Mouse (Mus musculus) MEL (cell line): ENCODE results near the gene Ankrd28. TPM values are rescaled to one million over a fixed set of nuclear protein-coding genes. Genes with fewer than 3 reads are reported as not detected.

Source experiments
- DNase-seq: peaks from one replicate; pipeline ENCODE4 v3.0.0; 2011; ENCODE audit warnings: low read depth, low spot score
- H3K27ac ChIP-seq: 2 replicates; pipeline ENCODE4 v1.5.1; 2012; ENCODE audit warnings: low read depth, mild to moderate bottlenecking, control low read depth, low read length, moderate library complexity; ENCODE audit not compliant: control insufficient read depth
- H3K27me3 ChIP-seq, 2 experiments: fragments of 150-350 bp in 1 of 2; sonication (generic) in 1 of 2; 2 replicates each; pipeline ENCODE4 v1.6.1; 2012; ENCODE audit warnings: low read length in 2 of 2, mild to moderate bottlenecking in 2 of 2, improper control_type of control experiment in 1 of 2, moderate library complexity in 1 of 2; ENCODE audit not compliant: insufficient read depth in 2 of 2, control insufficient read depth in 1 of 2
- H3K36me3 ChIP-seq, 2 experiments: 2 replicates each; pipeline ENCODE4 v1.6.1; 2012 to 2014; ENCODE audit warnings: low read length in 2 of 2, improper control_type of control experiment in 1 of 2, inconsistent platforms in 1 of 2, mild to moderate bottlenecking in 1 of 2; ENCODE audit not compliant: insufficient read depth in 2 of 2, control insufficient read depth in 1 of 2
- H3K4me1 ChIP-seq, 2 experiments: fragments of 150-350 bp in 1 of 2; sonication (generic) in 1 of 2; 2 replicates each; pipeline ENCODE4 v1.6.1; 2012; ENCODE audit warnings: low read length in 2 of 2, improper control_type of control experiment in 1 of 2, mild to moderate bottlenecking in 1 of 2; ENCODE audit not compliant: insufficient read depth in 2 of 2, control insufficient read depth in 1 of 2
- H3K4me3 ChIP-seq, 2 experiments: fragments of 150-350 bp in 1 of 2; sonication (generic) in 1 of 2; 2 replicates each; pipeline ENCODE4 v1.5.1; 2012; ENCODE audit warnings: low read depth in 2 of 2, low read length in 2 of 2, mild to moderate bottlenecking in 2 of 2, moderate library complexity in 2 of 2, control low read depth in 1 of 2, improper control_type of control experiment in 1 of 2; ENCODE audit not compliant: control insufficient read depth in 1 of 2, insufficient read depth in 1 of 2
- H3K79me2 ChIP-seq: 2 replicates; pipeline ENCODE4 v1.6.1; 2012; ENCODE audit warnings: mild to moderate bottlenecking, low read length, moderate library complexity; ENCODE audit not compliant: control insufficient read depth, poor library complexity, insufficient read depth
- H3K9ac ChIP-seq: 2 replicates; pipeline ENCODE4 v1.6.1; 2012; ENCODE audit warnings: low read depth, mild to moderate bottlenecking, control low read depth, low read length, moderate library complexity; ENCODE audit not compliant: control insufficient read depth, poor library complexity, severe bottlenecking
- H3K9me3 ChIP-seq: fragments of 150-350 bp; sonication (generic); replicated peaks from 2 replicates; pipeline ENCODE4 v1.6.1; 2012; ENCODE audit warnings: mild to moderate bottlenecking, low read length, improper control_type of control experiment, moderate library complexity; ENCODE audit not compliant: insufficient read depth
- CHD1 ChIP-seq: IDR thresholded peaks from 2 replicates; pipeline ENCODE4 v1.6.1; 2012; ENCODE audit warnings: low read depth, mild to moderate bottlenecking, inconsistent platforms, low read length, improper control_type of control experiment
- CHD2 ChIP-seq: IDR thresholded peaks from 2 replicates; pipeline ENCODE4 v1.6.1; 2011; ENCODE audit warnings: low read length, improper control_type of control experiment
- CTCF ChIP-seq, 3 experiments: IDR thresholded peaks in 2 of 3; conservative IDR thresholded peaks in 1 of 3; 2 replicates each; pipeline ENCODE4 v1.5.1; 2011 to 2012; ENCODE audit warnings: low read length in 3 of 3, low read depth in 2 of 3, mild to moderate bottlenecking in 2 of 3, improper control_type of control experiment in 1 of 3, inconsistent platforms in 1 of 3, mixed read lengths in 1 of 3, moderate library complexity in 1 of 3; ENCODE audit not compliant: control insufficient read depth in 1 of 3, insufficient read depth in 1 of 3, poor library complexity in 1 of 3, severe bottlenecking in 1 of 3
- ELF1 ChIP-seq: IDR thresholded peaks from 2 replicates; pipeline ENCODE4 v1.6.1; 2014; ENCODE audit warnings: low read depth, mild to moderate bottlenecking, inconsistent platforms, low read length, improper control_type of control experiment, moderate library complexity
- EP300 ChIP-seq, 2 experiments: IDR thresholded peaks; 2 replicates each; pipeline ENCODE4 v1.6.1; 2011; ENCODE audit warnings: improper control_type of control experiment in 2 of 2, low read length in 2 of 2, low read depth in 1 of 2, mild to moderate bottlenecking in 1 of 2
- GABPA ChIP-seq: IDR thresholded peaks from 2 replicates; pipeline ENCODE4 v1.6.1; 2012; ENCODE audit warnings: low read depth, mild to moderate bottlenecking, inconsistent platforms, low read length, improper control_type of control experiment, moderate library complexity
- JUND ChIP-seq: IDR thresholded peaks from 2 replicates; pipeline ENCODE4 v1.6.1; 2011; ENCODE audit warnings: low read depth, mild to moderate bottlenecking, improper control_type of control experiment, low read length
- MAX ChIP-seq: IDR thresholded peaks from 2 replicates; pipeline ENCODE4 v1.6.1; 2011; ENCODE audit warnings: low read length, improper control_type of control experiment
- MAZ ChIP-seq: IDR thresholded peaks from 2 replicates; pipeline ENCODE4 v1.6.1; 2012; ENCODE audit warnings: low read depth, mild to moderate bottlenecking, inconsistent platforms, low read length, improper control_type of control experiment
- MYB ChIP-seq: IDR thresholded peaks from 2 replicates; pipeline ENCODE4 v1.6.1; 2011; ENCODE audit warnings: mild to moderate bottlenecking, low read depth, low read length, improper control_type of control experiment
- MYC ChIP-seq: IDR thresholded peaks from 2 replicates; pipeline ENCODE4 v1.6.1; 2011; ENCODE audit warnings: low read depth, mild to moderate bottlenecking, low read length, improper control_type of control experiment, moderate library complexity
- NELFE ChIP-seq: IDR thresholded peaks from 2 replicates; pipeline ENCODE4 v1.6.1; 2011; ENCODE audit warnings: low read depth, low read length, improper control_type of control experiment
- POLR2AphosphoS2 ChIP-seq: IDR thresholded peaks from 2 replicates; pipeline ENCODE4 v1.6.1; 2011; ENCODE audit warnings: low read length, improper control_type of control experiment
- POLR2AphosphoS5 ChIP-seq: IDR thresholded peaks from 2 replicates; pipeline ENCODE4 v1.6.1; 2012; ENCODE audit warnings: low read depth, borderline replicate concordance, mild to moderate bottlenecking, inconsistent platforms, low read length, moderate library complexity, mixed read lengths
- RAD21 ChIP-seq: IDR thresholded peaks from 2 replicates; pipeline ENCODE4 v1.6.1; 2011; ENCODE audit warnings: mild to moderate bottlenecking, low read depth, low read length, improper control_type of control experiment
- TCF12 ChIP-seq: IDR thresholded peaks from 2 replicates; pipeline ENCODE4 v1.6.1; 2014; ENCODE audit warnings: low read depth, mild to moderate bottlenecking, inconsistent platforms, low read length, improper control_type of control experiment, moderate library complexity
- UBTF ChIP-seq: IDR thresholded peaks from 2 replicates; pipeline ENCODE4 v1.6.1; 2012; ENCODE audit warnings: low read depth, mild to moderate bottlenecking, inconsistent platforms, low read length, improper control_type of control experiment, moderate library complexity, borderline replicate concordance; ENCODE audit not compliant: insufficient read depth
- USF1 ChIP-seq: IDR thresholded peaks from 2 replicates; pipeline ENCODE4 v1.6.1; 2014; ENCODE audit warnings: low read depth, mild to moderate bottlenecking, inconsistent platforms, low read length, improper control_type of control experiment, moderate library complexity
- ZMIZ1 ChIP-seq: IDR thresholded peaks from 2 replicates; pipeline ENCODE4 v1.6.1; 2012; ENCODE audit warnings: low read depth, mild to moderate bottlenecking, inconsistent platforms, low read length, improper control_type of control experiment, moderate library complexity
- polyA plus RNA-seq, 2 experiments: library from polyadenylated mRNA; stranded (reverse) in 1 of 2; unstranded in 1 of 2; fragments of >175 nt in 1 of 2; fragments of >200 nt in 1 of 2; gene quantifications; 2 replicates each; pipeline versions ENCODE4 v1.2.1 to v1.2.4; 2012; ENCODE audit warnings: low replicate concordance in 2 of 2, low read depth in 1 of 2; ENCODE audit not compliant: insufficient read length in 2 of 2, insufficient read depth in 1 of 2, missing spikeins in 1 of 2
- total RNA-seq: library from RNA; depleted of rRNA; stranded (reverse); fragments of 300-350 nt; gene quantifications from 2 replicates; pipeline ENCODE4 v1.2.3, GENCODE M21; 2012

Ankrd28 gene
- total and polyA plus RNA-seq, 3 experiments, result 32.5 to 41.2 (median 38.8) TPM

- no peak for DNase-seq
- no peak overlapping the region for H3K4me3 ChIP-seq
- no peak overlapping the region for H3K27ac ChIP-seq
- H3K36me3 ChIP-seq, result no peaks in the 10 kb centered on the region
- H3K9ac ChIP-seq, result no peak overlapping the region
- H3K27me3 ChIP-seq, result peaks cover 3% of the 10 kb centered on the region in 2 experiments
- no peaks in the 10 kb centered on the region for H3K4me1 ChIP-seq
- no peak for TF ChIP-seq TCF12
- no peak for TF ChIP-seq CTCF (IDR thresholded peaks at IDR 0.05 in 2 of 3, conservative IDR thresholded peaks at IDR 0.05 in 1 of 3; ENCODE audit: control insufficient read depth in 1 of 3, insufficient read depth in 1 of 3, low read depth in 2 of 3, low read length in 3 of 3, poor library complexity in 1 of 3, severe bottlenecking in 1 of 3)
- TF ChIP-seq MYC, result no peak
- TF ChIP-seq EP300 (IDR thresholded peaks at IDR 0.05; ENCODE audit: low read depth in 1 of 2, low read length in 2 of 2), result no peak
- TF ChIP-seq, all 39 proteins: peak for 0
- H3K9me3 ChIP-seq, result no peaks in the 10 kb centered on the region
- H3K79me2 ChIP-seq, result no peaks in the 10 kb centered on the region
Measured at GRCm38 (mm10) chr14:31879456-31879855, 49.0 kb upstream of the Ankrd28 start.

GRCm38 (mm10) chr14:31872130-31872529, 41.7 kb upstream of the Ankrd28 start:
- no peaks in the 10 kb centered on the region for H3K4me1 ChIP-seq
- no peak overlapping the region for H3K9ac ChIP-seq
- no peak for TF ChIP-seq POLR2AphosphoS2
- TF ChIP-seq CHD1, result no peak
- no peak for TF ChIP-seq USF1
- no peak for TF ChIP-seq EP300 (IDR thresholded peaks at IDR 0.05; ENCODE audit: low read depth in 1 of 2, low read length in 2 of 2)
- TF ChIP-seq RAD21, result no peak
- TF ChIP-seq JUND, result no peak
- TF ChIP-seq MYB, result no peak
- TF ChIP-seq CHD2, result no peak
- no peak for TF ChIP-seq ZMIZ1
- TF ChIP-seq UBTF, result no peak
- no peak for TF ChIP-seq MAZ
- no peak for TF ChIP-seq GABPA
- no peak for TF ChIP-seq ELF1
- peaks cover 3% of the 10 kb centered on the region in 2 experiments; a peak in 3 of 4 replicates for H3K27me3 ChIP-seq
- no peak overlapping the region for H3K27ac ChIP-seq
- H3K9me3 ChIP-seq, result no peaks in the 10 kb centered on the region
- no peak for DNase-seq
- no peaks in the 10 kb centered on the region for H3K79me2 ChIP-seq
- no peak overlapping the region for H3K4me3 ChIP-seq
- H3K36me3 ChIP-seq, result no peaks in the 10 kb centered on the region

GRCm38 (mm10) chr14:31870436-31870835, 40.0 kb upstream of the Ankrd28 start:
- H3K9ac ChIP-seq, result no peak overlapping the region
- no peak for TF ChIP-seq MAX
- TF ChIP-seq EP300 (IDR thresholded peaks at IDR 0.05; ENCODE audit: low read depth in 1 of 2, low read length in 2 of 2), result no peak
- no peak for TF ChIP-seq NELFE
- TF ChIP-seq ZMIZ1, result no peak
- TF ChIP-seq POLR2AphosphoS5, result no peak
- no peak for TF ChIP-seq CHD1
- no peaks in the 10 kb centered on the region for H3K79me2 ChIP-seq
- H3K27ac ChIP-seq, result no peak overlapping the region
- no peaks in the 10 kb centered on the region for H3K9me3 ChIP-seq
- no peaks in the 10 kb centered on the region for H3K4me1 ChIP-seq
- H3K36me3 ChIP-seq, result no peaks in the 10 kb centered on the region
- H3K4me3 ChIP-seq, result no peak overlapping the region
- peaks cover 0 to 3% of the 10 kb centered on the region in 2 experiments; a peak in 2 of 4 replicates for H3K27me3 ChIP-seq
- DNase-seq, result no peak
